Mouse (Mus musculus) adrenal gland, postnatal 25 days (tissue): ENCODE data around the gene Tex11. TPM values are rescaled to one million over a fixed set of nuclear protein-coding genes. Genes with fewer than 3 reads are reported as not detected.
"Not testable (repeated sequence)": the region's sequence is repeated elsewhere in the genome, so short reads cannot be mapped to it uniquely, and the experiment has no call there.

Experiments
- DNase-seq: peaks from one replicate; pipeline ENCODE4 v3.0.0; 2021; ENCODE audit warnings: mixed read lengths
- long read RNA-seq: library from polyadenylated mRNA; stranded (forward); transcript quantifications from one replicate; pipeline ENCODE4 v2.0.0, GENCODE M21; 2021
- total RNA-seq: library from RNA; stranded (reverse); gene quantifications from 2 replicates; pipeline ENCODE4 v1.2.3, GENCODE M21; 2021

The Tex11 gene
- not detected in 2 replicates for total RNA-seq
- long read RNA-seq: 0 reads

GRCm38 (mm10) chrX:101059541-101059940 is at the start of gene Tex11:
Tex11 (minus strand) TSS chrX:101059667.
- no peak for DNase-seq

- DNase-seq: no peak
These were observed 26.5 kb upstream of the Tex11 start, which contains the start of gene Slc7a3 for GRCm38 (mm10) chrX:101085920-101086319. Slc7a3 (minus strand) TSS chrX:101086020.

- DNase-seq: not testable (repeated sequence)
These were observed 25.7 kb upstream of the Tex11 start for GRCm38 (mm10) chrX:101085211-101085610.

GRCm38 (mm10) chrX:101084192-101084591 is 24.7 kb upstream of the Tex11 start:
- no peak for DNase-seq

GRCm38 (mm10) chrX:101065245-101065644 is 5.8 kb upstream of the Tex11 start:
- no peak for DNase-seq

- DNase-seq: peak; percentile 12
These were observed 4.0 kb upstream of the Tex11 start for GRCm38 (mm10) chrX:101063503-101063902.

- no peak for DNase-seq
These were observed 115.8 kb downstream of the Tex11 start for GRCm38 (mm10) chrX:100943640-100944039.

GRCm38 (mm10) chrX:100839211-100839610 is 220.3 kb downstream of the Tex11 start:
- no peak for DNase-seq

GRCm38 (mm10) chrX:100832806-100833205 is 226.7 kb downstream of the Tex11 start:
- DNase-seq: no peak

GRCm38 (mm10) chrX:100825557-100825956 is 233.9 kb downstream of the Tex11 start:
- no peak for DNase-seq

GRCm38 (mm10) chrX:100821149-100821548 is 238.3 kb downstream of the Tex11 start:
- no peak for DNase-seq

- no peak for DNase-seq
These were observed 240.8 kb downstream of the Tex11 start for GRCm38 (mm10) chrX:100818681-100819080.

GRCm38 (mm10) chrX:100815766-100816165 is 243.7 kb downstream of the Tex11 start:
- DNase-seq: peak; percentile 15

- DNase-seq: no peak
These were observed 245.3 kb downstream of the Tex11 start for GRCm38 (mm10) chrX:100814139-100814538.

GRCm38 (mm10) chrX:100811129-100811528 is 248.3 kb downstream of the Tex11 start:
- DNase-seq: no peak

GRCm38 (mm10) chrX:100802034-100802433 is 257.4 kb downstream of the Tex11 start:
- DNase-seq: no peak

- no peak for DNase-seq
These were observed 258.8 kb downstream of the Tex11 start for GRCm38 (mm10) chrX:100800643-100801042.

- no peak for DNase-seq
These were observed 261.5 kb downstream of the Tex11 start for GRCm38 (mm10) chrX:100797851-100798527.

- no peak for DNase-seq
These were observed 262.1 kb downstream of the Tex11 start for GRCm38 (mm10) chrX:100797370-100797769.

- DNase-seq: no peak
These were observed 262.8 kb downstream of the Tex11 start for GRCm38 (mm10) chrX:100796741-100797090.

GRCm38 (mm10) chrX:100796041-100796740 is 263.3 kb downstream of the Tex11 start:
- no peak for DNase-seq

- no peak for DNase-seq
These were observed 270.1 kb downstream of the Tex11 start for GRCm38 (mm10) chrX:100789322-100789721.
